Mouse (Mus musculus) ovary, adult 2 months (tissue): ENCODE data around the gene Slc16a14. TPM values are rescaled to one million over a fixed set of nuclear protein-coding genes. Genes with fewer than 3 reads are reported as not detected.

ENCODE experiments used
- polyA plus RNA-seq: library from polyadenylated mRNA; depleted of rRNA; stranded (reverse); fragments of >200 nt; gene quantifications from 2 replicates; pipeline ENCODE4 v1.2.3, GENCODE M21; 2012; rRNA removed

Slc16a14 gene
- 0.68 and 1.5 TPM in 2 replicates for polyA plus RNA-seq

DNA sequence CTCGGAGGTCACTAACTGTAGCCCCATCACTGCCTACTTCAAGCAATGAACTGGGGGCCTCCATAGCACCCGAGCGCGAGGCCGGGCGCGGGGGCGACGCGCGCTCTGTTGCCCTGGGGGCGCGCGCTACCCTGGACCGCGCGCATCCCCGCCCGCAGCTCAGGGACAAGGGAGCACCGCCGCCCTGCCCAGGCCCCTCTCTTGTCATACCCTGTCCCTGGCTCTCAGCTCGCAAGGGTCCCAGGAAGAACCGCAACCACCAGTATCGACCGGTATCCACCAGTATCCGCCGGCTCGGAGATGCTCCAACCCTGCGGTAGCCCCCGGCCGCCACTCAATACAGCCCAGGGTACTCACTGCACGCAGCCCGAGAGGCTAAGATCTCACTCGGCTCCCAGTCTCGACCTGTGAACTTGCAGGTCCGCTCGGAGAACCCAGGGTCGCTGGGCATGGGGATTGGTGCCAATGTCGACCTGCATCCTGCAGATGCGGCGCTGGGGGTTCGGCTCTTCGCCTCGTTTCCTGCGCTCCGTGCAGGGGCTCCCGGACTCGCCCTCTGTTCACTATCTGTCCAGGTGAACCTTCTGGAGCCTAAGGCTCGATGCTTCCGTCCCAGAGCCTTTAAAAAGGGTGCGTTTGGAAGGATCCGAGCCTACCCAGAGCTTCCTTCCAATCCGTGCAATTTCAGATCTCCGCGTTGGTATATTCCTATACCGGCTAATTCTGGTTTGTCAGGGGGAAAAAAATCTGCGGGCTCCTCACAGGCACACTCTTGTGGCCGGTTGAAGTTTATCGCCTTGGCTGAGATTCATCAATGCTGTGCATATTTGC lies at the start of gene Slc16a14:
Slc16a14 (minus strand) TSS at position 632 of the 831 bp plus-strand sequence.

Other genes with a start within 250 kb of the Slc16a14 start
- gene Dner, start 238.9 kb downstream of the Slc16a14 start, polyA plus RNA-seq, result 2.0 and 13.5 TPM in 2 replicates
- gene Fbxo36, start 95.3 kb downstream of the Slc16a14 start, polyA plus RNA-seq, result 10.2 and 18.0 TPM in 2 replicates
- 12.8 and 12.9 TPM in 2 replicates for gene Trip12, start 94.6 kb downstream of the Slc16a14 start, polyA plus RNA-seq
- gene Gm10553, start 165.0 kb upstream of the Slc16a14 start, polyA plus RNA-seq, result not detected in 2 replicates
- gene A530032D15Rik, start 174.7 kb upstream of the Slc16a14 start, polyA plus RNA-seq, result not detected in 2 replicates